In genomic region chr8:89153605-89154004, GRCm38 (mm10) we compare ENCODE assay signal across 24 mouse cellular contexts.
DNase-seq lines count a peak whose midpoint lies in the region; ATAC-seq and TF ChIP-seq lines count a peak whose summit lies in the region.
"Had no signal": no experiment of that assay in that cellular context is flagged by ENCODE, and none has a peak within 500 bp of the region (broad histone marks: within the 10 kb centered on the region; RNA-seq: fewer than 3 reads in every experiment).

No protein-coding gene starts in this region.

- ATAC-seq in intestine, embryonic 14.5 days (replicated peaks; ENCODE audit: low FRiP score, low TSS enrichment, low read depth), result no peak
- ATAC-seq in intestine, embryonic 16.5 days, result no peak
- ATAC-seq in lung, embryonic 15.5 days (ENCODE audit: borderline replicate concordance, extremely low read depth, low FRiP score, low TSS enrichment), result peak; percentile 16; the same call in 1 of the 2 replicates
- no peak for ATAC-seq in midbrain, embryonic 12.5 days (ENCODE audit: low FRiP score, low read depth)
- no peak for ATAC-seq in midbrain, postnatal 0 days (ENCODE audit: low FRiP score)
- ATAC-seq: activated CD4-positive, CD25-positive, alpha-beta regulatory T cell, adult 4 months; CD4-positive, CD25-positive, alpha-beta regulatory T cell, adult 4 months; forebrain, embryonic 13.5 days; forebrain, embryonic 15.5 days; Patski had no signal

- TF ChIP-seq CTCF in midbrain, postnatal 0 days (IDR thresholded peaks at IDR 0.05), result no peak

- H3K27me3 ChIP-seq in intestine, embryonic 14.5 days (replicated peaks; ENCODE audit: control insufficient read depth, insufficient read depth, low read length), result no peaks in the 10 kb centered on the region
- no peaks in the 10 kb centered on the region for H3K27me3 ChIP-seq in intestine, embryonic 16.5 days (replicated peaks; ENCODE audit: control insufficient read depth, insufficient read depth, low read length)
- peaks cover 57% of the 10 kb centered on the region for H3K27me3 ChIP-seq in lung, embryonic 15.5 days
- H3K27me3 ChIP-seq in midbrain, embryonic 12.5 days, result no peaks in the 10 kb centered on the region
- H3K27me3 ChIP-seq in midbrain, postnatal 0 days (ENCODE audit: insufficient read depth, low read length), result no peaks in the 10 kb centered on the region
- H3K27me3 ChIP-seq: CH12.LX; embryonic facial prominence, embryonic 12.5 days; forebrain, embryonic 13.5 days; forebrain, embryonic 15.5 days had no signal

- H3K4me1 ChIP-seq in intestine, embryonic 14.5 days (replicated peaks; ENCODE audit: control insufficient read depth, insufficient read depth, low read length), result peaks cover 7% of the 10 kb centered on the region; the same call in 1 of the 2 replicates
- H3K4me1 ChIP-seq in intestine, embryonic 16.5 days (ENCODE audit: control insufficient read depth, insufficient read depth, low read length), result peaks cover 5% of the 10 kb centered on the region; the same call in 1 of the 2 replicates
- H3K4me1 ChIP-seq in lung, embryonic 15.5 days, result peaks cover 17% of the 10 kb centered on the region
- peaks cover 16% of the 10 kb centered on the region for H3K4me1 ChIP-seq in midbrain, embryonic 12.5 days
- peaks cover 5% of the 10 kb centered on the region; the same call in 1 of the 2 replicates for H3K4me1 ChIP-seq in midbrain, postnatal 0 days (ENCODE audit: insufficient read depth, low read length)
- H3K4me1 ChIP-seq: embryonic facial prominence, embryonic 12.5 days had no signal

- H3K27ac ChIP-seq in intestine, embryonic 14.5 days (ENCODE audit: low read depth), result 0 out of 2 replicates have a peak overlapping the region, but pooled peaks have one; percentile 6
- H3K27ac ChIP-seq in intestine, embryonic 16.5 days (ENCODE audit: low read length), result no peak overlapping the region
- no peak overlapping the region for H3K27ac ChIP-seq in lung, embryonic 15.5 days
- H3K27ac ChIP-seq in midbrain, embryonic 12.5 days (replicated peaks), result peak overlapping the region; percentile 56; the same call in 1 of the 2 replicates
- H3K27ac ChIP-seq in midbrain, postnatal 0 days (ENCODE audit: low read depth, low read length), result no peak overlapping the region
- H3K27ac ChIP-seq: embryonic facial prominence, embryonic 10.5 days; embryonic facial prominence, embryonic 12.5 days; forebrain, embryonic 13.5 days; forebrain, embryonic 15.5 days had no signal

- no peak for DNase-seq in intestine, embryonic 14.5 days (ENCODE audit: low spot score)
- DNase-seq in lung, postnatal 4 days, result no peak
- no peak for DNase-seq in midbrain, postnatal 0 days (ENCODE audit: low spot score)
- DNase-seq: adrenal gland, adult 8-10 months; adrenal gland, postnatal 14 days; adrenal gland, postnatal 36 days; B cell, adult 2 months; cerebellum, adult 11-12 months; cerebellum, adult 2 months; cerebellum, adult 9-10 months; cerebellum, postnatal 10 days; cerebellum, postnatal 25 days had no signal

- no peak overlapping the region for H3K4me3 ChIP-seq in intestine, embryonic 14.5 days (ENCODE audit: low read depth, low read length)
- H3K4me3 ChIP-seq in intestine, embryonic 16.5 days (ENCODE audit: low read length), result no peak overlapping the region
- H3K4me3 ChIP-seq in lung, embryonic 15.5 days, result no peak overlapping the region
- H3K4me3 ChIP-seq in midbrain, embryonic 12.5 days, result no peak overlapping the region
- H3K4me3 ChIP-seq in midbrain, postnatal 0 days (ENCODE audit: low read depth, low read length), result no peak overlapping the region
- H3K4me3 ChIP-seq: embryonic facial prominence, embryonic 10.5 days; embryonic facial prominence, embryonic 12.5 days; forebrain, embryonic 13.5 days; forebrain, embryonic 15.5 days had no signal

- no peak overlapping the region for H3K9ac ChIP-seq in intestine, embryonic 14.5 days (ENCODE audit: low read length)
- H3K9ac ChIP-seq in intestine, embryonic 16.5 days (ENCODE audit: low read depth, low read length), result no peak overlapping the region
- no peak overlapping the region for H3K9ac ChIP-seq in lung, embryonic 15.5 days
- no peak overlapping the region for H3K9ac ChIP-seq in midbrain, embryonic 12.5 days (replicated peaks)
- H3K9ac ChIP-seq in midbrain, postnatal 0 days (replicated peaks; ENCODE audit: low read length, poor library complexity, severe bottlenecking), result no peak overlapping the region
- H3K9ac ChIP-seq: embryonic facial prominence, embryonic 12.5 days; forebrain, embryonic 13.5 days; forebrain, embryonic 15.5 days had no signal

- H3K36me3 ChIP-seq in intestine, embryonic 14.5 days (ENCODE audit: control insufficient read depth, insufficient read depth, low read length), result no peaks in the 10 kb centered on the region
- no peaks in the 10 kb centered on the region for H3K36me3 ChIP-seq in intestine, embryonic 16.5 days (ENCODE audit: control insufficient read depth, insufficient read depth, low read length)
- H3K36me3 ChIP-seq in lung, embryonic 15.5 days, result no peaks in the 10 kb centered on the region
- H3K36me3 ChIP-seq in midbrain, embryonic 12.5 days, result no peaks in the 10 kb centered on the region
- no peaks in the 10 kb centered on the region for H3K36me3 ChIP-seq in midbrain, postnatal 0 days (ENCODE audit: insufficient read depth, low read length)
- H3K36me3 ChIP-seq: embryonic facial prominence, embryonic 10.5 days; embryonic facial prominence, embryonic 12.5 days; forebrain, embryonic 15.5 days; G1E had no signal

- 41% methylated on average over 3 of the region's 3 CpGs for WGBS in intestine, embryonic 14.5 days
- 46% methylated on average over 3 of the region's 3 CpGs for WGBS in intestine, embryonic 16.5 days
- 37% methylated on average over 3 of the region's 3 CpGs for WGBS in lung, embryonic 15.5 days
- 79% methylated on average over 3 of the region's 3 CpGs for WGBS in midbrain, embryonic 12.5 days
- 72% methylated on average over 3 of the region's 3 CpGs for WGBS in midbrain, postnatal 0 days

- peak overlapping the region; percentile 23; the same call in 1 of the 2 replicates for H3K4me2 ChIP-seq in intestine, embryonic 14.5 days (ENCODE audit: low read length)
- no peak overlapping the region for H3K4me2 ChIP-seq in intestine, embryonic 16.5 days (ENCODE audit: low read depth, low read length)
- H3K4me2 ChIP-seq in lung, embryonic 15.5 days, result no peak overlapping the region
- no peak overlapping the region for H3K4me2 ChIP-seq in midbrain, embryonic 12.5 days (replicated peaks)
- H3K4me2 ChIP-seq in midbrain, postnatal 0 days (ENCODE audit: low read depth, low read length, poor library complexity, severe bottlenecking), result no peak overlapping the region
- H3K4me2 ChIP-seq: embryonic facial prominence, embryonic 12.5 days; forebrain, embryonic 13.5 days; forebrain, embryonic 15.5 days had no signal

- no peaks in the 10 kb centered on the region for H3K9me3 ChIP-seq in intestine, embryonic 14.5 days (ENCODE audit: control insufficient read depth, low read length)
- H3K9me3 ChIP-seq in intestine, embryonic 16.5 days (ENCODE audit: control insufficient read depth, low read length), result no peaks in the 10 kb centered on the region
- no peaks in the 10 kb centered on the region for H3K9me3 ChIP-seq in lung, embryonic 15.5 days
- no peaks in the 10 kb centered on the region for H3K9me3 ChIP-seq in midbrain, embryonic 12.5 days
- no peaks in the 10 kb centered on the region for H3K9me3 ChIP-seq in midbrain, postnatal 0 days (ENCODE audit: low read length)
- H3K9me3 ChIP-seq: embryonic facial prominence, embryonic 10.5 days; embryonic facial prominence, embryonic 12.5 days; forebrain, embryonic 13.5 days; forebrain, embryonic 15.5 days had no signal

Comparison
In these comparisons a context has a peak if more than half of its experiments do, and no peak if none do; other contexts are left out.
1. H3K27ac ChIP-seq: peak in intestine, embryonic 14.5 days (single experiment) and midbrain, embryonic 12.5 days (single experiment); none in intestine, embryonic 16.5 days (single experiment), lung, embryonic 15.5 days (single experiment) and midbrain, postnatal 0 days (single experiment).